Mouse (Mus musculus): ENCODE measurements around the gene Mapkapk2. TPM values are rescaled to one million over a fixed set of nuclear protein-coding genes. Genes with fewer than 3 reads are reported as not detected.
A peak's percentile ranks its signal among the peaks of the same experiment; 100 is the strongest.
"Not testable (repeated sequence)": the region's sequence is repeated elsewhere in the genome, so short reads cannot be mapped to it uniquely, and the experiment has no call there.

Gene Mapkapk2
- polyA plus RNA-seq, 1 experiment from 2014 or later = 18.3 TPM

GRCm38 (mm10) chr1:131025843-131026190 is 71.8 kb downstream of the Mapkapk2 start:
- H3K9me3 ChIP-seq (ENCODE audit: low read length) = no peaks in the 10 kb centered on the region
- WGBS (ENCODE audit: insufficient replicate concordance) = 17% methylated on average over 4 of the region's 4 CpGs
- H3K4me2 ChIP-seq (ENCODE audit: low read depth, low read length) = no peak overlapping the region
- H3K36me3 ChIP-seq (replicated peaks; ENCODE audit: insufficient read depth, low read length) = no peaks in the 10 kb centered on the region
- no peak overlapping the region for H3K9ac ChIP-seq (replicated peaks)
- peaks cover 8% of the 10 kb centered on the region; the same call in 1 of the 2 replicates for H3K4me1 ChIP-seq (ENCODE audit: insufficient read depth)
- H3K27me3 ChIP-seq (ENCODE audit: insufficient read depth, low read length) = 0 out of 2 replicates have a peak, but pooled peaks cover 3% of the 10 kb centered on the region
- no peak overlapping the region for H3K4me3 ChIP-seq (ENCODE audit: low read depth, low read length)
- DNase-seq = peak; percentile 36
- no peak overlapping the region for H3K27ac ChIP-seq (ENCODE audit: low read depth)
- no peak for TF ChIP-seq CTCF (IDR thresholded peaks at IDR 0.05; ENCODE audit: low read depth)
- no peak for TF ChIP-seq EP300 (IDR thresholded peaks at IDR 0.05; ENCODE audit: low read depth)
- ATAC-seq = peak; percentile 62

GRCm38 (mm10) chr1:131024900-131025842 is 72.5 kb downstream of the Mapkapk2 start:
- ATAC-seq (peak; percentile 45), DNase-seq (no peak)
- H3K9me3 ChIP-seq (ENCODE audit: low read length) = no peaks in the 10 kb centered on the region
- no peak overlapping the region for H3K4me2 ChIP-seq (ENCODE audit: low read depth, low read length)
- 0 out of 2 replicates have a peak, but pooled peaks cover 3% of the 10 kb centered on the region for H3K27me3 ChIP-seq (ENCODE audit: insufficient read depth, low read length)
- H3K4me1 ChIP-seq (ENCODE audit: insufficient read depth) = peaks cover 8% of the 10 kb centered on the region; the same call in 1 of the 2 replicates
- H3K9ac ChIP-seq (replicated peaks) = no peak overlapping the region
- H3K36me3 ChIP-seq (replicated peaks; ENCODE audit: insufficient read depth, low read length) = no peaks in the 10 kb centered on the region
- H3K27ac ChIP-seq (ENCODE audit: low read depth) = no peak overlapping the region
- TF ChIP-seq EP300 (IDR thresholded peaks at IDR 0.05; ENCODE audit: low read depth) (peak; percentile 16; the same call in 1 of the 2 replicates), CTCF (IDR thresholded peaks at IDR 0.05; ENCODE audit: low read depth) (no peak)
- H3K4me3 ChIP-seq (ENCODE audit: low read depth, low read length) = no peak overlapping the region
- WGBS (ENCODE audit: insufficient replicate concordance) = 59% methylated on average over 8 of the region's 8 CpGs

GRCm38 (mm10) chr1:131023250-131023858 is 74.3 kb downstream of the Mapkapk2 start:
- ATAC-seq; H3K27me3 ChIP-seq (ENCODE audit: insufficient read depth, low read length); H3K9me3 ChIP-seq (ENCODE audit: low read length); H3K4me2 ChIP-seq (ENCODE audit: low read depth, low read length); H3K4me3 ChIP-seq (ENCODE audit: low read depth, low read length); H3K36me3 ChIP-seq (replicated peaks; ENCODE audit: insufficient read depth, low read length); H3K27ac ChIP-seq (ENCODE audit: low read depth); H3K9ac ChIP-seq (replicated peaks); H3K4me1 ChIP-seq (ENCODE audit: insufficient read depth); DNase-seq: not testable (repeated sequence)
- 75% methylated on average over 3 of the region's 4 CpGs for WGBS (ENCODE audit: insufficient replicate concordance)

DNA sequence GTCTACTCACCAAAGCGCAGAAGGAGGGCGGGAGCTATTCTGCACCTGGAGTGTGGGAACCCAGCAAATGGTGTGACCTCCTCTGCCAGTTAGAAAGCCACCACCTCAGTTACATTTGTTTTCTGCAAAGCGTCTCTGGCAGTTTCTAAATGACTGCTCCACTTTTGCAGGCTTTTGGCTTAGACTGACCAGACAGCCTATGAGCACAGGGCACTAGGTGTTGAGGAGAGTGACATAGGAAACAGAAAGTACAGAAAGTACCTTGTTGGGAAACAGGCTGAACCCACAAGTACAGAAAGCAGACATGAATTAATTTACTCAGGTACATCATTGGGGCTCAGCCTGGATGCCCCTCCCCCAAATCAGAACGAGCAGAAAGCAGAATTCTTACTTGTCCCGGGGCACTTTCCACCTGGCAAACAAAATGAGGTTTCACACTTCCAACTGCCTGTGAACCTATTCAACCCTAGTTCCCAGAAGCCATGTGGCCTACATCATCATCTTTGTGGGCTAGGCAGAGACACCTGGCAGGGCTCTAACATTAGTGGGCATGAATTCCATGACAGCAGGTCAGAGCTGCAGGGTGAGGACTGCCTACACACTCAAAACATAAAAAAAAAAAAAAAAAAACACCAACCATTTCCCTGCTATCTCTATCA is 74.9 kb downstream of the Mapkapk2 start:
- no peak for ATAC-seq
- H3K36me3 ChIP-seq (replicated peaks; ENCODE audit: insufficient read depth, low read length) = no peaks in the 10 kb centered on the region
- WGBS (ENCODE audit: insufficient replicate concordance) = 72% methylated on average over 5 of the region's 5 CpGs
- H3K27me3 ChIP-seq (ENCODE audit: insufficient read depth, low read length) = 0 out of 2 replicates have a peak, but pooled peaks cover 3% of the 10 kb centered on the region
- no peaks in the 10 kb centered on the region for H3K9me3 ChIP-seq (ENCODE audit: low read length)
- H3K4me3 ChIP-seq (ENCODE audit: low read depth, low read length) = no peak overlapping the region
- H3K4me1 ChIP-seq (ENCODE audit: insufficient read depth) = peaks cover 6% of the 10 kb centered on the region; the same call in 1 of the 2 replicates
- no peak overlapping the region for H3K4me2 ChIP-seq (ENCODE audit: low read depth, low read length)
- no peak for TF ChIP-seq CTCF (IDR thresholded peaks at IDR 0.05; ENCODE audit: low read depth)
- TF ChIP-seq EP300 (IDR thresholded peaks at IDR 0.05; ENCODE audit: low read depth) = 0 out of 2 replicates have a peak, but pooled peaks have one; percentile 13
- H3K9ac ChIP-seq (replicated peaks) = no peak overlapping the region
- H3K27ac ChIP-seq (ENCODE audit: low read depth) = no peak overlapping the region
- no peak for DNase-seq

GRCm38 (mm10) chr1:131021900-131022590 is 75.6 kb downstream of the Mapkapk2 start:
- ATAC-seq (no peak), DNase-seq (no peak)
- Histone ChIP-seq H3K4me3 (ENCODE audit: low read depth, low read length) (no peak overlapping the region), H3K27ac (ENCODE audit: low read depth) (no peak overlapping the region), H3K27me3 (ENCODE audit: insufficient read depth, low read length) (0 out of 2 replicates have a peak, but pooled peaks cover 3% of the 10 kb centered on the region), H3K4me2 (ENCODE audit: low read depth, low read length) (no peak overlapping the region), H3K9ac (replicated peaks) (no peak overlapping the region), H3K36me3 (replicated peaks; ENCODE audit: insufficient read depth, low read length) (no peaks in the 10 kb centered on the region), H3K9me3 (ENCODE audit: low read length) (no peaks in the 10 kb centered on the region), H3K4me1 (ENCODE audit: insufficient read depth) (peaks cover 6% of the 10 kb centered on the region; the same call in 1 of the 2 replicates)
- 67% methylated on average over 11 of the region's 11 CpGs for WGBS (ENCODE audit: insufficient replicate concordance)
- TF ChIP-seq EP300 (IDR thresholded peaks at IDR 0.05; ENCODE audit: low read depth) (no peak), CTCF (IDR thresholded peaks at IDR 0.05; ENCODE audit: low read depth) (no peak)

All from liver, postnatal 0 days (tissue).